Mouse (Mus musculus) olfactory bulb, adult 2 months (tissue): Measurements from ENCODE around the gene Tspan5.

Experiments
- CTCF ChIP-seq: fragments of 200-500 bp; IDR thresholded peaks from 2 replicates; pipeline ENCODE4 v1.5.1; 2012; ENCODE audit warnings: low read depth, mild to moderate bottlenecking, low read length, moderate library complexity; ENCODE audit not compliant: insufficient read depth
- POLR2A ChIP-seq: fragments of 200-500 bp; IDR thresholded peaks from 2 replicates; pipeline ENCODE4 v1.6.1; 2012; ENCODE audit warnings: mild to moderate bottlenecking, low read depth, low read length, moderate library complexity; ENCODE audit not compliant: insufficient read depth

- TF ChIP-seq CTCF (no peak), POLR2A (no peak)
These were observed 553 bp downstream of the Tspan5 start for GRCm38 (mm10) chr3:138742566-138742930.
